Mouse (Mus musculus) layer of hippocampus, adult 8-10 months (tissue): Measurements from ENCODE around the gene Zbtb22. TPM values are rescaled to one million over a fixed set of nuclear protein-coding genes. Genes with fewer than 3 reads are reported as not detected.

ENCODE experiments used
- DNase-seq, 2 experiments: peaks; one replicate each; pipeline ENCODE4 v3.0.0; 2022; ENCODE audit warnings: low spot score in 2 of 2
- microRNA-seq, 2 experiments: library from miRNA; unstranded; fragments of <30 nt; microRNA quantifications; one replicate each; pipeline ENCODE4 v1.2.0; 2022
- total RNA-seq, 4 experiments: library from RNA; stranded (reverse); gene quantifications; 2 replicates each; pipeline ENCODE4 v1.2.4; 2022

Zbtb22 gene
- total RNA-seq, 4 experiments from 2014 or later = 28.8 to 36.0 (median 32.5) TPM

DNA sequence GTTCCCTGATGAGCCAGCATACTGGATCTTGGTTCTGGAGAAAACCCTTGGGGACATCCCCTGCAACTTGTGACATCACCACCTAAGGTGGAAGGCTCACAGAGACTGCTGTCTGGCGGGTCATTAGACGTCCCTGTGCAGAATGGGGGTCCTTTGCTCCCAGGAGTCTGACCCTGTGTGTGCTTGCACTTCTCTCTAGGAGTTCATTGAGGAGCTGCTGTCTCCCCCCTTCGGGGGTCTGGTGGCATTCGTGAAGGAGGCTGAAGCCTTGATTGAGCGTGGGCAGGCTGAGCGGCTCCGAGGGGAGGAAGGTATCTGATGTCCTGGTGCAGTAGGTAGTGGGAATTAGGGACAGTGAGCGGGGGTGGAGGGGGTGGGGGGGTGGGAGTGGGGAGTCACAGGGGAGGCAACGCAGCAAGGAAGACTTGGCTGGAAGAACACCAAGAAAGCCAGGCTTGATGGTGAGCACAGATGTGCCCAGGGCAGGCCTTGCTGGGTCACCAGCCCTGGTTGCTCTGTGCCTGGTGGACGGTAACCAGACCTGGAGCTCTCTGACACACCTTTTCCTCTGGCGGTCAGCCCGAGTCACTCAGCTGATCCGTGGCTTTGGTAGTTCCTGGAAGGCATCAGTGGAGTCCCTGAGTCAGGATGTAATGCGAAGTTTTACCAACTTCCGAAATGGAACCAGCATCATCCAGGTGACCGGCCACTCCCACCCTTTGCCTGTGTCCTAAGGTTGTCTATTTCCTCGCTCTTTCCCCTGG lies 49.6 kb downstream of the Zbtb22 start:
- no peak for DNase-seq

- DNase-seq = no peak
These were observed 50.3 kb downstream of the Zbtb22 start for GRCm38 (mm10) chr17:33965846-33966550.

- DNase-seq = peak in 1 of 2 experiments; percentile 84
These were observed 52.8 kb downstream of the Zbtb22 start for GRCm38 (mm10) chr17:33968489-33968888.

Small RNAs within 50 kb of the gene (microRNA-seq; reads per million reads assigned to microRNA genes)
- 0 reads per million in 2 experiments for gene Gm27740

Other genes starting within 250 kb of the Zbtb22 start
- 100 to 1,000 TPM; 131 to 157 (median 141) TPM for gene Hnrnpm, start 229.0 kb upstream of the Zbtb22 start, total RNA-seq
- 10 to 100 TPM; 73.7 to 87.2 (median 80.7) TPM for gene March2, start 197.2 kb upstream of the Zbtb22 start, total RNA-seq
- 100 to 1,000 TPM; 272 to 320 (median 292) TPM for gene Rab11b, start 155.4 kb upstream of the Zbtb22 start, total RNA-seq
- 1 to 10 TPM; 1.7 to 3.0 (median 2.2) TPM for gene Angptl4, start 134.1 kb upstream of the Zbtb22 start, total RNA-seq
- 10 to 100 TPM; 26.9 to 41.2 (median 31.4) TPM for gene Kank3, start 105.4 kb upstream of the Zbtb22 start, total RNA-seq
- gene Rps28, start 91.3 kb upstream of the Zbtb22 start, total RNA-seq = 100 to 1,000 TPM; 686 to 890 (median 782) TPM
- gene Ndufa7, start 91.3 kb upstream of the Zbtb22 start, total RNA-seq = 100 to 1,000 TPM; 196 to 215 (median 203) TPM
- gene Cd320, start 72.8 kb upstream of the Zbtb22 start, total RNA-seq = 10 to 100 TPM; 22.8 to 26.0 (median 25.1) TPM
- gene Gm7029, start 42.1 kb upstream of the Zbtb22 start, total RNA-seq = not detected
- gene Kifc1, start 25.2 kb upstream of the Zbtb22 start, total RNA-seq = 1 to 10 TPM; 1.9 to 2.6 (median 2.5) TPM
- gene Platr17, start 10.8 kb upstream of the Zbtb22 start, total RNA-seq = 1 to 10 TPM in 2 of 4 experiments, not detected in 2; 1.4 to 1.8 TPM
- gene Daxx, start 6.5 kb upstream of the Zbtb22 start, total RNA-seq = 10 to 100 TPM; 24.2 to 27.1 (median 26.1) TPM
- gene Tapbp, start within 50 bp of the Zbtb22 start, total RNA-seq = 10 to 100 TPM; 39.9 to 87.4 (median 58.2) TPM
- gene Rgl2, start 13.6 kb downstream of the Zbtb22 start, total RNA-seq = 10 to 100 TPM; 64.3 to 90.9 (median 81.8) TPM
- 10 to 100 TPM; 68.7 to 93.1 (median 76.1) TPM for gene Pfdn6, start 24.4 kb downstream of the Zbtb22 start, total RNA-seq
- 10 to 100 TPM; 13.2 to 17.4 (median 14.9) TPM for gene Wdr46, start 24.8 kb downstream of the Zbtb22 start, total RNA-seq
- gene B3galt4, start 35.6 kb downstream of the Zbtb22 start, total RNA-seq = 1 to 10 TPM; 4.7 to 7.4 (median 6.9) TPM
- gene Vps52, start 39.9 kb downstream of the Zbtb22 start, total RNA-seq = 10 to 100 TPM; 81.4 to 91.3 (median 81.9) TPM
- gene Rps18, start 40.1 kb downstream of the Zbtb22 start, total RNA-seq = 100 to 1,000 TPM; 273 to 401 (median 339) TPM
- 100 to 1,000 TPM in 1 of 4 experiments, 10 to 100 TPM in 3; 29.6 to 138 (median 63.9) TPM for gene H2-K1, start 84.4 kb downstream of the Zbtb22 start, total RNA-seq
- gene Ring1, start 108.8 kb downstream of the Zbtb22 start, total RNA-seq = 10 to 100 TPM; 34.8 to 44.1 (median 42.7) TPM
- 10 to 100 TPM; 57.9 to 62.2 (median 58.3) TPM for gene H2-Ke6, start 112.2 kb downstream of the Zbtb22 start, total RNA-seq
- gene Slc39a7, start 115.8 kb downstream of the Zbtb22 start, total RNA-seq = 100 to 1,000 TPM in 1 of 4 experiments, 10 to 100 TPM in 3; 77.1 to 106 (median 92.6) TPM
- 10 to 100 TPM; 70.8 to 85.4 (median 78.0) TPM for gene Rxrb, start 115.9 kb downstream of the Zbtb22 start, total RNA-seq
- 10 to 100 TPM; 22.6 to 30.2 (median 27.5) TPM for gene Col11a2, start 123.5 kb downstream of the Zbtb22 start, total RNA-seq
- 1 to 10 TPM in 2 of 4 experiments, not detected in 2; 2.6 to 3.6 TPM for gene H2-Oa, start 176.4 kb downstream of the Zbtb22 start, total RNA-seq
- 10 to 100 TPM; 31.5 to 37.7 (median 34.2) TPM for gene H2-DMa, start 203.6 kb downstream of the Zbtb22 start, total RNA-seq
- gene Brd2, start 206.7 kb downstream of the Zbtb22 start, total RNA-seq = 100 to 1,000 TPM; 190 to 204 (median 197) TPM
- gene H2-DMb2, start 227.4 kb downstream of the Zbtb22 start, total RNA-seq = 1 to 10 TPM in 2 of 4 experiments, under 1 TPM in 2; 0.51 to 3.5 (median 2.1) TPM
- 1 to 10 TPM; 3.4 to 9.7 (median 6.0) TPM for gene H2-DMb1, start 237.2 kb downstream of the Zbtb22 start, total RNA-seq